Mouse (Mus musculus): ENCODE measurements at regions not wholly inside any gene's neighbourhood (a gene's known extent, or its start where the extent isn't known, plus 50 kb on each side); places are given as distances from the start of the nearest gene placed in this dataset.

DNA sequence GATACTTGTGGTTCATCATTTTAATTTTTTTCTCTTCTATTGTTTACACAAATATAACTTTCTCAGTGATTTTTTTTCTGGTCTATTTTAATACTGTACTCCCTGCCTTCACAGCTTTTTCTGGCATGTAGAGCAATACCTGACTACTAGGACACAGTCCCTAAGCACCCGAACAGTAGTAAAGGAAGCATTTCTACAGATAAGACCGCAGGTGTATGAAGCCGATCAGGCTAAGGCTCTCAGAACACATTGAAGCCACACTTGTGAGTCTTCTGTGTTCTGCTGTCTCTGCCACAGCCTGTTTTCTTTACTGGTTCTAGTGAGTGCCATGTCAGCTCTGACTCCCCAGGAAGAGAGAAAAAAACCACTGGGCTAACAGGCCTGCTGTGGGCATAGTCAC, 102.2 kb upstream of the Peli1 start:
- Histone ChIP-seq H3K27ac (no peak overlapping the region), H3K4me1 (peaks cover 9% of the 10 kb centered on the region), H3K4me2 (no peak overlapping the region), H3K36me3 (no peaks in the 10 kb centered on the region), H3K9me3 (replicated peaks) (no peaks in the 10 kb centered on the region), H3K27me3 (no peaks in the 10 kb centered on the region), H3K9ac (no peak overlapping the region), H3K4me3 (replicated peaks) (no peak overlapping the region)
- 83% methylated on average over 3 of the region's 3 CpGs for WGBS
- ATAC-seq (replicated peaks; ENCODE audit: low FRiP score) = no peak

DNA sequence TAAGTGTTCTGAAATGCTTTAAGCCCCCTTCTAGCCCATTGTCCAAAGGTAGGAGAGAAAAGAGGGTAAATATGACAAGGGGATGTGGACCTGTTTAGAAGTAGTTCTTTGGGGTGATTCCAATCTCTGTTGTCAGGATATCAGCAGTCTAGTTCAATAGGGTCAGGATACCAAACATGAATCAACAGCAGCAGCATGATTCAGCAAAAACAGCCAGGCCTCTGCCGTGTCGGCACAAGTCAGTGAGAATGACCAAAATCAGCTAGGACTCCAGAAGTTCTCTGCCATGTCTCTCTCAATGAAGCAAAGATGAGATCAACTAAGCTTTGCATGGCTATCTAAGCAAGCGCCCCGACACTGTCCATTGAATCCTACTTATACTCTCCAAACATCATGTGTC, 97.5 kb upstream of the Peli1 start:
- Histone ChIP-seq H3K4me3 (replicated peaks) (no peak overlapping the region), H3K27ac (no peak overlapping the region), H3K9ac (no peak overlapping the region), H3K4me1 (no peaks in the 10 kb centered on the region), H3K27me3 (no peaks in the 10 kb centered on the region), H3K9me3 (replicated peaks) (no peaks in the 10 kb centered on the region), H3K4me2 (no peak overlapping the region), H3K36me3 (no peaks in the 10 kb centered on the region)
- no peak for ATAC-seq (replicated peaks; ENCODE audit: low FRiP score)
- WGBS = 95% methylated on average over 4 of the region's 4 CpGs

- Histone ChIP-seq H3K4me1 (no peaks in the 10 kb centered on the region), H3K9ac (no peak overlapping the region), H3K27ac (no peak overlapping the region), H3K4me3 (replicated peaks) (no peak overlapping the region), H3K27me3 (no peaks in the 10 kb centered on the region), H3K36me3 (no peaks in the 10 kb centered on the region), H3K4me2 (no peak overlapping the region), H3K9me3 (replicated peaks) (no peaks in the 10 kb centered on the region)
- no peak for ATAC-seq (replicated peaks; ENCODE audit: low FRiP score)
- WGBS = 81% methylated on average over 3 of the region's 3 CpGs
These were observed 89.7 kb upstream of the Peli1 start for GRCm38 (mm10) chr11:21001400-21001799.

- Histone ChIP-seq H3K9ac (no peak overlapping the region), H3K4me2 (no peak overlapping the region), H3K9me3 (replicated peaks) (no peaks in the 10 kb centered on the region), H3K36me3 (no peaks in the 10 kb centered on the region), H3K4me3 (replicated peaks) (no peak overlapping the region), H3K4me1 (0 out of 2 replicates have a peak, but pooled peaks cover 4% of the 10 kb centered on the region), H3K27ac (no peak overlapping the region), H3K27me3 (no peaks in the 10 kb centered on the region)
- ATAC-seq (replicated peaks; ENCODE audit: low FRiP score) = no peak
- WGBS = 96% methylated on average over 5 of the region's 5 CpGs
These were observed 83.9 kb upstream of the Peli1 start for GRCm38 (mm10) chr11:21007222-21007621.

DNA sequence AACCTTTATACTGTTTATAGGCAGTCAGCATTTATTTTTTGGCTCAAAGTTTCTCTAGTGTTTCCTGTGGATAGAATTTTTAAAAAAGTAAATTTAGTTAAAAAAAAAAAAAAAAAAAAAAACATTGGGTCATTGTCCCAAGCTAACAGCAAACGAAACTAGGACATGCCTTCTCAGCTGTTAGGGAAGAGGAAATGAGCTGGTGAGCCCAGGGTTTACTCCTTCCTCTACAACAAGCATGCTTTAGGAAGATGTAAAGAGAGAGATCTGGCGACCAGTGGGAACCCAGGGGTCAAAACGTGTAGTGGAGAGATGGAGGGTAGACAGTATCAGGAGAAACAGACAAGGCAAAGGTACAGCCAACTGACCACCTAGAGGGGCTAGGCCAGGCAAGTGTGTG, 81.6 kb upstream of the Peli1 start:
- no peak for ATAC-seq (replicated peaks; ENCODE audit: low FRiP score)
- H3K27ac ChIP-seq = no peak overlapping the region
- no peak overlapping the region for H3K9ac ChIP-seq
- 0 out of 2 replicates have a peak, but pooled peaks cover 9% of the 10 kb centered on the region for H3K4me1 ChIP-seq
- no peaks in the 10 kb centered on the region for H3K27me3 ChIP-seq
- no peak overlapping the region for H3K4me2 ChIP-seq
- H3K4me3 ChIP-seq (replicated peaks) = no peak overlapping the region
- H3K9me3 ChIP-seq (replicated peaks) = no peaks in the 10 kb centered on the region
- 75% methylated on average over 3 of the region's 3 CpGs for WGBS
- H3K36me3 ChIP-seq = no peaks in the 10 kb centered on the region

- H3K4me2 ChIP-seq = no peak overlapping the region
- H3K9me3 ChIP-seq (replicated peaks) = no peaks in the 10 kb centered on the region
- H3K27ac ChIP-seq = no peak overlapping the region
- 0 out of 2 replicates have a peak, but pooled peaks cover 15% of the 10 kb centered on the region for H3K4me1 ChIP-seq
- ATAC-seq (replicated peaks; ENCODE audit: low FRiP score) = no peak
- no peak overlapping the region for H3K4me3 ChIP-seq (replicated peaks)
- H3K36me3 ChIP-seq = no peaks in the 10 kb centered on the region
- WGBS = 46% methylated on average over 7 of the region's 7 CpGs
- no peak overlapping the region for H3K9ac ChIP-seq
- no peaks in the 10 kb centered on the region for H3K27me3 ChIP-seq
These were observed 80.2 kb upstream of the Peli1 start for GRCm38 (mm10) chr11:21010867-21011266.

- Histone ChIP-seq H3K4me3 (replicated peaks) (no peak overlapping the region), H3K4me2 (no peak overlapping the region), H3K9ac (no peak overlapping the region), H3K36me3 (no peaks in the 10 kb centered on the region), H3K4me1 (0 out of 2 replicates have a peak, but pooled peaks cover 15% of the 10 kb centered on the region), H3K27ac (no peak overlapping the region), H3K27me3 (no peaks in the 10 kb centered on the region), H3K9me3 (replicated peaks) (no peaks in the 10 kb centered on the region)
- WGBS = 41% methylated on average over 3 of the region's 3 CpGs
- no peak for ATAC-seq (replicated peaks; ENCODE audit: low FRiP score)
These were observed 76.8 kb upstream of the Peli1 start for GRCm38 (mm10) chr11:21014250-21014649.

- no peak for ATAC-seq (replicated peaks; ENCODE audit: low FRiP score)
- H3K27ac ChIP-seq = 0 out of 2 replicates have a peak overlapping the region, but pooled peaks have one; percentile 4
- no peaks in the 10 kb centered on the region for H3K27me3 ChIP-seq
- no peak overlapping the region for H3K4me3 ChIP-seq (replicated peaks)
- no peak overlapping the region for H3K4me2 ChIP-seq
- H3K9me3 ChIP-seq (replicated peaks) = no peaks in the 10 kb centered on the region
- no peak overlapping the region for H3K9ac ChIP-seq
- WGBS = 76% methylated on average over 3 of the region's 3 CpGs
- H3K36me3 ChIP-seq = no peaks in the 10 kb centered on the region
- 0 out of 2 replicates have a peak, but pooled peaks cover 15% of the 10 kb centered on the region for H3K4me1 ChIP-seq
These were observed 75.6 kb upstream of the Peli1 start for GRCm38 (mm10) chr11:21015536-21015935.

DNA sequence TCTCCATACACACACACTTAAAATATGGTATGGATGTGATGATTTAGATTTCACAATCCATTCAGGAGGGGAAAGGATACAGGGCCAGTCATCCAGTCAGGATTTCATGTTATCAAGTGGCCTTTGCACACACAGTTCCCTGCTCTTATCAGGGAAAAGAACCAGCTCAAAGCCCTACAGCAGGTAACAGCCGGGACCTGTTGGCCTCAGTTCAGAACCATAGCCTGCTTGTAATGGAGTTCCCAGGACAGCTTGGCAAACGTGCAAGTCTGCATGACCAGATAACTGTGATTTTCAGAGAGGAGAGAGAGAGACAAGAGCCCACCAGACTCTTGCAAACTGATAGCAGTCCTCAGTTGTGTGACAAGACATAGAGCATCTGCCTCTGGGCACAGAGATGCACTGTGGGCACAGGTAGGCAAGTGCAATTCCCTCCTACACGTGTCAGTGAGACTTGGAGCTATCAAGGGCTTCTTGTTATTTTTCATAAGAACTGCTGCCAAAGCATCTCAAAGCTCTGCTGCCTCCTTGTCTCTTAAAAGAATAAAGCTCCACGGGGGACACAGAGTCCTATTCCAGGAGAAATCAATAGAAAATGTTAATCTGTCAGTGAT, 74.9 kb upstream of the Peli1 start:
- Histone ChIP-seq H3K4me1 (0 out of 2 replicates have a peak, but pooled peaks cover 11% of the 10 kb centered on the region), H3K36me3 (no peaks in the 10 kb centered on the region), H3K27ac (no peak overlapping the region), H3K9me3 (replicated peaks) (no peaks in the 10 kb centered on the region), H3K27me3 (no peaks in the 10 kb centered on the region), H3K4me2 (no peak overlapping the region), H3K4me3 (replicated peaks) (no peak overlapping the region), H3K9ac (no peak overlapping the region)
- no peak for ATAC-seq (replicated peaks; ENCODE audit: low FRiP score)
- WGBS = 55% methylated on average over 4 of the region's 4 CpGs

DNA sequence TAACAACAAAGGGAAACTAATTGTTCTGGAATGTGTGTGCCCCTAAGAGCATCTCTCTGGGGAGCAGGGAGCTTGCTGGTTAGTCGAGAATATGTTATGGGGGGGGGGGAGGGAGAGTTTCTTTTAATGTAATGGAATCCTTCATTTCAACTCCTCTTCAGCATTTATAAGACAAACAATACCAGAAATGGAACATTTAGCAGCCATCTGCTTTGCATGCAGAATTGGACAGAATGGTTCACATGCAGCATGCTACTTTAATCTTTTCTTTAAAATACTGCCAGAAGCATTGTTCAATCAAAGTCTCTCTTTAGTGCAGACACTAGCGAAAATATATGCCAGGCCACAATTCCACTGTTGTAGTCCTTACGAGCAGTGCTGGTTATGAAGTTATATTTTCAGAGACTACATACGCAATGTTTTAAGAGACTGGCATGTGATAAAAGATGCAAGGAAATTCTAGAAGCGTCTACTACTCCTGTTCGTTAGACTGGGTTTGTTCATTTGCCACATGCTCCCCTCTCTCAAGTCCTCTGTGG, 74.2 kb upstream of the Peli1 start:
- Histone ChIP-seq H3K4me1 (0 out of 2 replicates have a peak, but pooled peaks cover 11% of the 10 kb centered on the region), H3K27me3 (no peaks in the 10 kb centered on the region), H3K9ac (no peak overlapping the region), H3K4me3 (replicated peaks) (no peak overlapping the region), H3K9me3 (replicated peaks) (no peaks in the 10 kb centered on the region), H3K27ac (no peak overlapping the region), H3K36me3 (no peaks in the 10 kb centered on the region), H3K4me2 (no peak overlapping the region)
- ATAC-seq (replicated peaks; ENCODE audit: low FRiP score) = no peak
- WGBS = 70% methylated on average over 6 of the region's 6 CpGs

DNA sequence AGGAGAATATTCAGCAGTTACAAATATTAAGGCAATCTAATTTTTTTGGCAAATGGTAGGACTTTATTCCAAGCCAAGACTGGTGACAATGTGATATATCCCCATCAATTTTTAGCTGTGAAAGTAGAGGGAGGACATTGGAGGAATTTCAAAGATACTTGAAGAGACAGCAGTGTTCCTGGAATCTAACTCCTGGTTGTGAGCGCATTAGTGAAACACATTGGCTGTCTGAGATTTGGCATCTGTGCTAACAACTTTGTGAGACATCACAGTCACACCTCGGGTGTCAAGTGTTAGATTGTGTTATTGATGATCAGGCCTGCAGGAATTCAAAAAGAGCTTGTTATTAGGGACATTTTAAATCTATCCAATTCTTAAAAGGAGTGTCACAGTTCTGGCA, 71.3 kb upstream of the Peli1 start:
- Histone ChIP-seq H3K4me1 (0 out of 2 replicates have a peak, but pooled peaks cover 4% of the 10 kb centered on the region), H3K9me3 (replicated peaks) (no peaks in the 10 kb centered on the region), H3K36me3 (no peaks in the 10 kb centered on the region), H3K27ac (no peak overlapping the region), H3K9ac (no peak overlapping the region), H3K4me2 (no peak overlapping the region), H3K4me3 (replicated peaks) (no peak overlapping the region), H3K27me3 (no peaks in the 10 kb centered on the region)
- ATAC-seq (replicated peaks; ENCODE audit: low FRiP score) = no peak
- 80% methylated on average over 2 of the region's 2 CpGs for WGBS

- Histone ChIP-seq H3K4me2 (no peak overlapping the region), H3K4me1 (no peaks in the 10 kb centered on the region), H3K36me3 (no peaks in the 10 kb centered on the region), H3K27ac (no peak overlapping the region), H3K9ac (no peak overlapping the region), H3K4me3 (replicated peaks) (no peak overlapping the region), H3K9me3 (replicated peaks) (no peaks in the 10 kb centered on the region), H3K27me3 (no peaks in the 10 kb centered on the region)
- ATAC-seq (replicated peaks; ENCODE audit: low FRiP score) = no peak
- 79% methylated on average over 4 of the region's 4 CpGs for WGBS
These were observed 67.0 kb upstream of the Peli1 start for GRCm38 (mm10) chr11:21024111-21024510.

GRCm38 (mm10) chr11:21024521-21024920, 66.6 kb upstream of the Peli1 start:
- ATAC-seq (replicated peaks; ENCODE audit: low FRiP score) = no peak
- Histone ChIP-seq H3K4me2 (no peak overlapping the region), H3K9ac (no peak overlapping the region), H3K4me1 (no peaks in the 10 kb centered on the region), H3K36me3 (no peaks in the 10 kb centered on the region), H3K27me3 (no peaks in the 10 kb centered on the region), H3K9me3 (replicated peaks) (no peaks in the 10 kb centered on the region), H3K27ac (no peak overlapping the region), H3K4me3 (replicated peaks) (no peak overlapping the region)
- WGBS = 49% methylated on average over 2 of the region's 2 CpGs
